Mouse (Mus musculus) MEL (cell line): Measurements from ENCODE around the gene Calm5.

Experiments used
- CTCF ChIP-seq, 3 experiments: IDR thresholded peaks in 2 of 3; conservative IDR thresholded peaks in 1 of 3; 2 replicates each; pipeline ENCODE4 v1.5.1; 2011 to 2012; ENCODE audit warnings: low read length in 3 of 3, low read depth in 2 of 3, mild to moderate bottlenecking in 2 of 3, improper control_type of control experiment in 1 of 3, inconsistent platforms in 1 of 3, mixed read lengths in 1 of 3, moderate library complexity in 1 of 3; ENCODE audit not compliant: control insufficient read depth in 1 of 3, insufficient read depth in 1 of 3, poor library complexity in 1 of 3, severe bottlenecking in 1 of 3
- EP300 ChIP-seq, 2 experiments: IDR thresholded peaks; 2 replicates each; pipeline ENCODE4 v1.6.1; 2011; ENCODE audit warnings: improper control_type of control experiment in 2 of 2, low read length in 2 of 2, low read depth in 1 of 2, mild to moderate bottlenecking in 1 of 2
- GABPA ChIP-seq: IDR thresholded peaks from 2 replicates; pipeline ENCODE4 v1.6.1; 2012; ENCODE audit warnings: low read depth, mild to moderate bottlenecking, inconsistent platforms, low read length, improper control_type of control experiment, moderate library complexity
- MAZ ChIP-seq: IDR thresholded peaks from 2 replicates; pipeline ENCODE4 v1.6.1; 2012; ENCODE audit warnings: low read depth, mild to moderate bottlenecking, inconsistent platforms, low read length, improper control_type of control experiment
- POLR2A ChIP-seq, 2 experiments: IDR thresholded peaks; 2 replicates each; pipeline ENCODE4 v1.6.1; 2011 to 2012; ENCODE audit warnings: low read length in 2 of 2, mild to moderate bottlenecking in 2 of 2, control low read depth in 1 of 2, improper control_type of control experiment in 1 of 2, low read depth in 1 of 2, moderate library complexity in 1 of 2; ENCODE audit not compliant: control insufficient read depth in 1 of 2, insufficient read depth in 1 of 2, poor library complexity in 1 of 2
- POLR2AphosphoS5 ChIP-seq: IDR thresholded peaks from 2 replicates; pipeline ENCODE4 v1.6.1; 2012; ENCODE audit warnings: low read depth, borderline replicate concordance, mild to moderate bottlenecking, inconsistent platforms, low read length, moderate library complexity, mixed read lengths
- RCOR1 ChIP-seq: IDR thresholded peaks from 2 replicates; pipeline ENCODE4 v1.6.1; 2012; ENCODE audit warnings: low read depth, mild to moderate bottlenecking, inconsistent platforms, low read length, improper control_type of control experiment
- TAL1 ChIP-seq: IDR thresholded peaks from 2 replicates; pipeline ENCODE4 v1.6.1; 2012; ENCODE audit warnings: mild to moderate bottlenecking, inconsistent platforms, low read length, moderate library complexity, mixed read lengths
- TBP ChIP-seq: IDR thresholded peaks from 2 replicates; pipeline ENCODE4 v1.8.0; 2011; ENCODE audit warnings: low read depth, low read length, improper control_type of control experiment
- USF1 ChIP-seq: IDR thresholded peaks from 2 replicates; pipeline ENCODE4 v1.6.1; 2014; ENCODE audit warnings: low read depth, mild to moderate bottlenecking, inconsistent platforms, low read length, improper control_type of control experiment, moderate library complexity
- ZNF384 ChIP-seq: IDR thresholded peaks from 2 replicates; pipeline ENCODE4 v1.6.1; 2012; ENCODE audit warnings: low read depth, mild to moderate bottlenecking, inconsistent platforms, low read length, improper control_type of control experiment

GRCm38 (mm10) chr13:3894549-3894948, 40.6 kb downstream of the Calm5 start:
- TF ChIP-seq RCOR1 (no peak), POLR2AphosphoS5 (no peak), TBP (no peak), CTCF (IDR thresholded peaks at IDR 0.05 in 2 of 3, conservative IDR thresholded peaks at IDR 0.05 in 1 of 3; ENCODE audit: control insufficient read depth in 1 of 3, insufficient read depth in 1 of 3, low read depth in 2 of 3, low read length in 3 of 3, poor library complexity in 1 of 3, severe bottlenecking in 1 of 3) (no peak), USF1 (no peak), EP300 (IDR thresholded peaks at IDR 0.05; ENCODE audit: low read depth in 1 of 2, low read length in 2 of 2) (no peak), MAZ (no peak), POLR2A (IDR thresholded peaks at IDR 0.05; ENCODE audit: control insufficient read depth in 1 of 2, insufficient read depth in 1 of 2, low read depth in 1 of 2, low read length in 2 of 2, poor library complexity in 1 of 2) (no peak), GABPA (no peak), ZNF384 (no peak), TAL1 (no peak)
